Mouse (Mus musculus) stomach, embryonic 14.5 days (tissue): Measurements from ENCODE around the gene Cbx8. TPM values are rescaled to one million over a fixed set of nuclear protein-coding genes. Genes with fewer than 3 reads are reported as not detected.
A peak's percentile ranks its signal among the peaks of the same experiment; 100 is the strongest.

Source experiments
- ATAC-seq: fragments of 200-750 bp; cut with Nextera tagmentation; 2 replicates; pipeline ENCODE4 v1.8.0; 2017; ENCODE audit warnings: low read depth, moderate TSS enrichment; ENCODE audit not compliant: insufficient number of reproducible peaks, insufficient read depth, low FRiP score
- H3K27ac ChIP-seq: fragments of 300-500 bp; sonication (generic); 2 replicates; pipeline ENCODE4 v1.5.1; 2014; ENCODE audit warnings: mild to moderate bottlenecking, low read length, moderate library complexity, mixed read lengths
- H3K27me3 ChIP-seq: fragments of 300-500 bp; sonication (generic); 2 replicates; pipeline ENCODE4 v1.6.1; 2014; ENCODE audit warnings: low read length, control low read depth, mixed read lengths; ENCODE audit not compliant: control insufficient read depth, insufficient read depth
- H3K36me3 ChIP-seq: fragments of 300-500 bp; sonication (generic); 2 replicates; pipeline ENCODE4 v1.6.1; 2014; ENCODE audit warnings: mild to moderate bottlenecking, control low read depth, low read length, moderate library complexity, mixed read lengths; ENCODE audit not compliant: control insufficient read depth, insufficient read depth
- H3K4me1 ChIP-seq: fragments of 300-500 bp; sonication (generic); 2 replicates; pipeline ENCODE4 v1.6.1; 2014; ENCODE audit warnings: low read length, control low read depth, mixed read lengths; ENCODE audit not compliant: control insufficient read depth, insufficient read depth
- H3K4me2 ChIP-seq: fragments of 300-500 bp; sonication (generic); replicated peaks from 2 replicates; pipeline ENCODE4 v1.6.1; 2014; ENCODE audit warnings: low read depth, low read length, control low read depth
- H3K4me3 ChIP-seq: fragments of 300-500 bp; sonication (generic); 2 replicates; pipeline ENCODE4 v1.5.1; 2014; ENCODE audit warnings: low read depth, low read length, control low read depth
- H3K9ac ChIP-seq: fragments of 300-500 bp; sonication (generic); replicated peaks from 2 replicates; pipeline ENCODE4 v1.6.1; 2014; ENCODE audit warnings: low read depth, mild to moderate bottlenecking, control low read depth, low read length, moderate library complexity, mixed read lengths
- H3K9me3 ChIP-seq: fragments of 300-500 bp; sonication (generic); 2 replicates; pipeline ENCODE4 v1.6.1; 2016; ENCODE audit warnings: low read depth, low read length, control low read depth; ENCODE audit not compliant: control insufficient read depth
- WGBS: fragments of 180-500 bp; shearing (Covaris S2); extraction: QIAGEN DNeasy Blood & Tissue Kit; methylation state at CpG from one replicate; pipeline ENCODE4 v1.1.7; 2014; 5-methylcytosine and 5-hydroxymethylcytosine counted together
- polyA plus RNA-seq: library from polyadenylated mRNA; unstranded; fragments of >200 nt; fragmentation: Nextera tagmentation; extraction: Ambion mirVana; gene quantifications from 2 replicates; pipeline ENCODE4 v1.2.1, GENCODE M21; 2014

The Cbx8 gene
- polyA plus RNA-seq, 1 experiment from 2014 or later = 8.5 TPM

DNA sequence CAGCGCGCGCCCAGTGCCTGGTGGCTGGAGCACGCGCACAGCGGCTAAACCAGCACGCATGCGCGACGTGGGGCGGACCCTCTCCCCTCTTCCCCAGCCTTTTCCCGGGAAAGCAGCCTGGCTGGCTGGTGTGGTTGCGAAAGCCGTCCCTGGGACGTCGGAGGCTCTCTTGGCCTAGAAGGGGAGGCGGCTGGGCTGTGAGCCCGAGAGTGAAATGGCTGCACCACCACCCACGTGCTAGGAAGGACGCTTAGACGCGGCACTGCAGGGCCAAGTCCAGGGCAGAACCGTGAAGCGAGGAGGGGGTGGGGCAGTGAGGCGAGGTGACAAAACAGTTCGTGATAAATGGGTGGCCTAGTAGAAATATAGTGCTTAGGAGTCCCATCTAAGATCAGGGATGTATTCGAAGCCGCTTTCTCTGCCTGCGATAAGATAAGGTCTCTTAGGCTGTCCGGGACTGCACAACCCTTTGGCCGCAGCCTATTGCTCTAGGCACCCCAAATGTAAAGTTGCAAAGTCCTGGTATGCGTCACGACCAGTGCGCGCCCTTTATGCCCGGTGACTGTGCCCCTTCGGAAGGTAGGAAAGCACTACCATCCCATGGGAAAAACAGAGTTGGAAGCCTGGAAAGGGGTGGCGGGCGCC, 6.0 kb upstream of the Cbx8 start:
- H3K27ac ChIP-seq = no peak overlapping the region
- peaks cover 79% of the 10 kb centered on the region for H3K27me3 ChIP-seq
- H3K9me3 ChIP-seq = no peaks in the 10 kb centered on the region
- peak overlapping the region; percentile 29 for H3K4me3 ChIP-seq
- peaks cover 32% of the 10 kb centered on the region for H3K4me1 ChIP-seq
- WGBS = under 1% methylated on average over 39 of the region's 39 CpGs
- no peaks in the 10 kb centered on the region for H3K36me3 ChIP-seq
- peak overlapping the region; percentile 45 for H3K4me2 ChIP-seq
- ATAC-seq = peak; percentile 10; the same call in 1 of the 2 replicates
- no peak overlapping the region for H3K9ac ChIP-seq

DNA sequence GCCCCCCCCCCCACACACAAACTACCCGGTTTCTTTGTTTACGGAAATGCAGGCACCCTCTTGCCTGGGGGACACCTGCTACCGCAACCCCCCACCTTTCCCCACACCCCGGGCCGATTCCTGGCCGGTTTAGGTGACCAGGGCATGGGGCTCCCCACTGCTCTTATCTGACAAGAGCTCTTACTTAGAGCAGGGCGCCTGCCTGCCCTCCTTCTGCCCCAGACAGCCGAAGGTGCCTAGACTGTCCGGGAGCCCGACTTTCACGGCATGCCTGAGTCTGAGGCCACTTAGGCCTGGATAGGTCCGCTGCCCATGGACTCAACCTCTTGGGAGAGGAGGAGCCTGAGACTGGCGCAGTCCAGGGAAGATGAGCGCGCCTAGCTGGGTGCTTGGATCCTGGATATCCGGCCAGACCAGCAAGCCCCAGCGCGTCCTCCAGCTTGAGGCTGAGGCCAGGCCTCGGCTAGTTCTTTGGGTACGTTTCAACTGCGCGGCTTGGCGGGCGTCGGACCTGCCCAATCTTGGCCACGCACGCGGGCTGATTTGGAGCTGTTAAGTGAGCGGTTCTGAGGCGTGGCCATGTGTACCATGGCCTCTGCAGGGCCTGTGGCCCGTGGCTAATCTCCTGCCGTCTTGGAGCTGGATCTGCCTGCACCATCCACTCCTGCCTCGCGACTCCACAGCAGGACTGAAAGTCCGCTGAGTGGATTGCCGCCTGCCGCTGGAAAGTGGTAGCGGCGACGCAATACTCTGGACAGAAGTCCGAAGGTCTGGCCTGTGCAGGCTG, 4.0 kb upstream of the Cbx8 start:
- H3K36me3 ChIP-seq = no peaks in the 10 kb centered on the region
- peaks cover 40% of the 10 kb centered on the region for H3K4me1 ChIP-seq
- no peak for ATAC-seq

DNA sequence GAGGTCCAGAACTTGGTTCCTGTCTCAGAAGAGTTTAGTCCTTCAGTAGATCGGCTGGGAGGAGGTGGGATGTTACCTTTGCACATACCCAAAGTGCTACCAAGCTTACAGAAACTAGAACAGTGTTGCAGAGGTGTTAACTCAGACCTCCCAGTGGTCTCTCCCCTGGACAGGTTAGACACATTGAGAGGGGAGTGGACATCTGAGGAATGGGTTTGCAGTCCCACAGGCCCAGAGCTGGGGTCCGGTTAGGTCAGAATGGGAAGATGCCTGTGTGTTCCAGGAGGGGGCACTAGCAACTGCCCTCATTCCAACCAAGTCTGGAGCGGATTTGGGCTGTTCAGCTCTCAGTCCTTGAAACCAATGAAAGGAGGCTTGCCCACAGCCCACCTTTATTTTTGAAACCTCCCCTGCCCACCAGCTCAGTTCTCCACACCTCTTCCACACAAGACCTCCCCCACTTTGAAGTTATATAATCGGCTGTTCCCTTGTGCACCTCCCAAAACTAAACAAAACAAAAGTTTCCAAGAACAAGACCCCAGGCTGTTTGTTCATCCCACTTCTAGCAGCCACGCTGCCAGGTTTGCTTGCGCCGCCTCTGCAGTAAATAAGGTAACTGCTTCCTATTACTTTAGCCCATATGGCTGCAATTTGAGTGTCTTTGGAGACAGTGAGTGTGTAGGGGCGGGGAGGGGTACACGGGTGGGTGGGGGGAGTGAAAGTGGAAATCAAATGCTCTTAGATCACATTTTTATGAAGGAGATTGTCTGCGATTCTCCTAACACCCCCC, 3.2 kb upstream of the Cbx8 start:
- H3K36me3 ChIP-seq = no peaks in the 10 kb centered on the region
- H3K9ac ChIP-seq = no peak overlapping the region
- H3K4me1 ChIP-seq = peaks cover 47% of the 10 kb centered on the region
- no peak overlapping the region for H3K4me3 ChIP-seq
- H3K9me3 ChIP-seq = no peaks in the 10 kb centered on the region
- peaks cover 58% of the 10 kb centered on the region for H3K27me3 ChIP-seq
- 4% methylated on average over 10 of the region's 10 CpGs for WGBS
- no peak overlapping the region for H3K27ac ChIP-seq
- no peak for ATAC-seq
- no peak overlapping the region for H3K4me2 ChIP-seq

More for the DNA sequence above, 4.0 kb upstream of the Cbx8 start:
- peak overlapping the region; percentile 5; the same call in 1 of the 2 replicates for H3K4me3 ChIP-seq
- H3K9ac ChIP-seq = no peak overlapping the region
- 0 out of 2 replicates have a peak overlapping the region, but pooled peaks have one; percentile 12 for H3K4me2 ChIP-seq
- WGBS = 2% methylated on average over 41 of the region's 41 CpGs
- no peaks in the 10 kb centered on the region for H3K9me3 ChIP-seq
- H3K27ac ChIP-seq = no peak overlapping the region
- peaks cover 64% of the 10 kb centered on the region for H3K27me3 ChIP-seq

GRCm38 (mm10) chr11:119043273-119043540, 2.4 kb upstream of the Cbx8 start:
- Histone ChIP-seq H3K4me2 (no peak overlapping the region), H3K36me3 (peaks cover 4% of the 10 kb centered on the region; the same call in 1 of the 2 replicates), H3K4me3 (no peak overlapping the region), H3K27me3 (peaks cover 56% of the 10 kb centered on the region), H3K27ac (no peak overlapping the region), H3K9me3 (no peaks in the 10 kb centered on the region), H3K4me1 (peaks cover 47% of the 10 kb centered on the region), H3K9ac (no peak overlapping the region)
- no peak for ATAC-seq
- WGBS = 5% methylated on average over 4 of the region's 4 CpGs

GRCm38 (mm10) chr11:119042466-119043272, 1.9 kb upstream of the Cbx8 start:
- Histone ChIP-seq H3K4me1 (peaks cover 45% of the 10 kb centered on the region), H3K27ac (no peak overlapping the region), H3K4me3 (peak overlapping the region; percentile 77), H3K36me3 (peaks cover 4% of the 10 kb centered on the region; the same call in 1 of the 2 replicates), H3K9me3 (no peaks in the 10 kb centered on the region), H3K9ac (0 out of 2 replicates have a peak overlapping the region, but pooled peaks have one; percentile 6), H3K27me3 (peaks cover 52% of the 10 kb centered on the region), H3K4me2 (no peak overlapping the region)
- 1% methylated on average over 52 of the region's 52 CpGs for WGBS
- ATAC-seq = no peak

GRCm38 (mm10) chr11:119041750-119042465, 1.1 kb upstream of the Cbx8 start:
- Histone ChIP-seq H3K9me3 (no peaks in the 10 kb centered on the region), H3K4me1 (peaks cover 46% of the 10 kb centered on the region), H3K9ac (no peak overlapping the region), H3K4me2 (peak overlapping the region; percentile 81), H3K27ac (no peak overlapping the region), H3K4me3 (peak overlapping the region; percentile 77), H3K27me3 (peaks cover 49% of the 10 kb centered on the region), H3K36me3 (peaks cover 4% of the 10 kb centered on the region; the same call in 1 of the 2 replicates)
- under 1% methylated on average over 31 of the region's 31 CpGs for WGBS
- ATAC-seq = no peak

DNA sequence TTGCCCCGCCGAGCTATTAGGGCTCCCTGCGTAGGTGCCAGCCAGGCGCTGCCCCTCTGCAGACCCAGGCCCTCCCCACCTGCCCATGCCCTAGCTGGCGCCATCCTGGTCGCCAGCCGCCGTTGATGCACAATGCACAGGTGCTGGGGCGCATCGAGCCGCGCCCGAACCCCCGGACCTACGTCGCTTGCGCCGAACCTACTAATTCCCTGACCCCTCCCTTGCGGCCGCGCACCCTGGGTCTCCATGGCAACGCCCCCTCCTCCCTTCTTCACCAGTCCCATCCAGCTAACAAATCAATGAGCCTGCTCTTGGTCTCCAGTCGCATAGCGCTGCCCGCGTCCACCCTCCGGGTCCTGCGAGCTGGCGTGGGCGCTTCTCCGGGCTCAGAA, 552 bp upstream of the Cbx8 start:
- peak overlapping the region; percentile 77 for H3K4me3 ChIP-seq
- peaks cover 45% of the 10 kb centered on the region for H3K4me1 ChIP-seq
- ATAC-seq = peak; percentile 26; the same call in 1 of the 2 replicates
- no peaks in the 10 kb centered on the region for H3K9me3 ChIP-seq
- H3K36me3 ChIP-seq = peaks cover 4% of the 10 kb centered on the region; the same call in 1 of the 2 replicates
- peak overlapping the region; percentile 81 for H3K4me2 ChIP-seq
- under 1% methylated on average over 31 of the region's 31 CpGs for WGBS
- H3K27me3 ChIP-seq = peaks cover 46% of the 10 kb centered on the region
- H3K27ac ChIP-seq = no peak overlapping the region
- H3K9ac ChIP-seq = peak overlapping the region; percentile 7; the same call in 1 of the 2 replicates
